Mouse (Mus musculus) hindbrain, embryonic 13.5 days (tissue): ENCODE results near the gene Dock2. TPM values are rescaled to one million over a fixed set of nuclear protein-coding genes. Genes with fewer than 3 reads are reported as not detected.
A peak's percentile ranks its signal among the peaks of the same experiment; 100 is the strongest.

Experiments used
- ATAC-seq: fragments of 200-750 bp; cut with Nextera tagmentation; 2 replicates; pipeline ENCODE4 v1.8.0; 2017; ENCODE audit warnings: moderate TSS enrichment; ENCODE audit not compliant: low FRiP score
- H3K27ac ChIP-seq: fragments of 300-500 bp; sonication (generic); 2 replicates; pipeline ENCODE4 v1.5.1; 2015; ENCODE audit warnings: inconsistent platforms, mild to moderate bottlenecking, moderate library complexity
- H3K27me3 ChIP-seq: fragments of 300-500 bp; sonication (generic); 2 replicates; pipeline ENCODE4 v1.6.1; 2015; ENCODE audit warnings: mild to moderate bottlenecking, inconsistent platforms
- H3K36me3 ChIP-seq: fragments of 300-500 bp; sonication (generic); 2 replicates; pipeline ENCODE4 v1.6.1; 2015; ENCODE audit warnings: mild to moderate bottlenecking, inconsistent platforms
- H3K4me1 ChIP-seq: fragments of 300-500 bp; sonication (generic); replicated peaks from 2 replicates; pipeline ENCODE4 v1.6.1; 2015; ENCODE audit warnings: inconsistent platforms
- H3K4me2 ChIP-seq: fragments of 300-500 bp; sonication (generic); 2 replicates; pipeline ENCODE4 v1.6.1; 2015; ENCODE audit warnings: inconsistent platforms, mild to moderate bottlenecking, moderate library complexity
- H3K4me3 ChIP-seq: fragments of 300-500 bp; sonication (generic); 2 replicates; pipeline ENCODE4 v1.5.1; 2015; ENCODE audit warnings: mild to moderate bottlenecking, inconsistent platforms
- H3K9ac ChIP-seq: fragments of 300-500 bp; sonication (generic); 2 replicates; pipeline ENCODE4 v1.6.1; 2015; ENCODE audit warnings: mild to moderate bottlenecking, inconsistent platforms
- H3K9me3 ChIP-seq: fragments of 300-500 bp; sonication (generic); 2 replicates; pipeline ENCODE4 v1.6.1; 2016; ENCODE audit warnings: inconsistent platforms
- WGBS: fragments of 180-500 bp; shearing (Covaris S2); methylation state at CpG from one replicate; pipeline ENCODE4 v1.1.7; 2015; 5-methylcytosine and 5-hydroxymethylcytosine counted together
- polyA plus RNA-seq: library from polyadenylated mRNA; unstranded; fragments of >200 nt; fragmentation: Nextera tagmentation; extraction: Ambion mirVana; gene quantifications from 2 replicates; pipeline ENCODE4 v1.2.1, GENCODE M21; 2015

Gene Dock2
- polyA plus RNA-seq, 1 experiment from 2014 or later: 0.93 TPM

GRCm38 (mm10) chr11:34762570-34763127 lies 21.0 kb downstream of the Dock2 start:
- Histone ChIP-seq H3K27ac (no peak overlapping the region), H3K4me2 (no peak overlapping the region), H3K4me1 (no peaks in the 10 kb centered on the region), H3K9me3 (no peaks in the 10 kb centered on the region), H3K27me3 (no peaks in the 10 kb centered on the region), H3K9ac (no peak overlapping the region), H3K36me3 (no peaks in the 10 kb centered on the region), H3K4me3 (no peak overlapping the region)
- ATAC-seq: no peak
- WGBS: 85% methylated on average over 5 of the region's 5 CpGs

GRCm38 (mm10) chr11:34762125-34762524 lies 21.6 kb downstream of the Dock2 start:
- H3K36me3 ChIP-seq: no peaks in the 10 kb centered on the region
- no peak for ATAC-seq
- H3K4me2 ChIP-seq: no peak overlapping the region
- no peaks in the 10 kb centered on the region for H3K9me3 ChIP-seq
- 89% methylated on average over 6 of the region's 6 CpGs for WGBS
- no peaks in the 10 kb centered on the region for H3K27me3 ChIP-seq
- H3K9ac ChIP-seq: no peak overlapping the region
- no peaks in the 10 kb centered on the region for H3K4me1 ChIP-seq
- no peak overlapping the region for H3K4me3 ChIP-seq
- no peak overlapping the region for H3K27ac ChIP-seq

DNA sequence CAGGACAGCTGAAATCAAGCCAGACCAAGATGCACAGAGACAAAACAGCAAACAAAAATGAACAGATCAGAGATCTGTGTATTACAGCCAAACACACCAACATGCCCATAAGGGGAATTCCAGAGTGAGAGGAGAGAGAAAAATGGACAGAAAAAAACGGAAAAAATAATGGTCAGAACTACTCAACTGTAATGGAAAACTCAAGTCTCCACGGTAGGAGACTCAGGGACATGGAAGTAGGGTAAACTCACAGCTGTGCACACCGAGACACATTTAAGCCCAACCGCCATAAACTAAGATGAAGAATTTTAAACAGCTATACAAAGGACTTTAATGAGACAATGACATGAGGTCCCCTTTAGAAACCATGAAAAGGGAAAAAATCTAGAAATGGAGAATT lies 24.1 kb downstream of the Dock2 start:
- 85% methylated on average over 4 of the region's 4 CpGs for WGBS
- Histone ChIP-seq H3K9ac (no peak overlapping the region), H3K36me3 (no peaks in the 10 kb centered on the region), H3K27ac (no peak overlapping the region), H3K4me1 (no peaks in the 10 kb centered on the region), H3K27me3 (no peaks in the 10 kb centered on the region), H3K9me3 (no peaks in the 10 kb centered on the region), H3K4me2 (no peak overlapping the region), H3K4me3 (no peak overlapping the region)
- no peak for ATAC-seq

GRCm38 (mm10) chr11:34741081-34741480 lies 42.6 kb downstream of the Dock2 start:
- 83% methylated on average over 1 of the region's 1 CpGs for whole genome bisulfite sequencing
- no peaks in the 10 kb centered on the region for H3K27me3 ChIP-seq

GRCm38 (mm10) chr11:34739816-34740215 lies 43.9 kb downstream of the Dock2 start:
- H3K27me3 ChIP-seq: no peaks in the 10 kb centered on the region
- WGBS: 85% methylated on average over 3 of the region's 3 CpGs
- no peak overlapping the region for H3K4me3 ChIP-seq
- H3K27ac ChIP-seq: no peak overlapping the region
- no peaks in the 10 kb centered on the region for H3K9me3 ChIP-seq
- H3K4me2 ChIP-seq: no peak overlapping the region
- ATAC-seq: no peak
- H3K9ac ChIP-seq: no peak overlapping the region
- H3K4me1 ChIP-seq: 0 out of 2 replicates have a peak, but pooled peaks cover 4% of the 10 kb centered on the region
- H3K36me3 ChIP-seq: no peaks in the 10 kb centered on the region

More at GRCm38 (mm10) chr11:34741081-34741480, 42.6 kb downstream of the Dock2 start:
- no peak overlapping the region for H3K27ac ChIP-seq
- ATAC-seq: no peak
- H3K36me3 ChIP-seq: no peaks in the 10 kb centered on the region
- H3K9ac ChIP-seq: no peak overlapping the region
- no peaks in the 10 kb centered on the region for H3K9me3 ChIP-seq
- H3K4me1 ChIP-seq: 0 out of 2 replicates have a peak, but pooled peaks cover 4% of the 10 kb centered on the region
- no peak overlapping the region for H3K4me3 ChIP-seq
- H3K4me2 ChIP-seq: no peak overlapping the region

DNA sequence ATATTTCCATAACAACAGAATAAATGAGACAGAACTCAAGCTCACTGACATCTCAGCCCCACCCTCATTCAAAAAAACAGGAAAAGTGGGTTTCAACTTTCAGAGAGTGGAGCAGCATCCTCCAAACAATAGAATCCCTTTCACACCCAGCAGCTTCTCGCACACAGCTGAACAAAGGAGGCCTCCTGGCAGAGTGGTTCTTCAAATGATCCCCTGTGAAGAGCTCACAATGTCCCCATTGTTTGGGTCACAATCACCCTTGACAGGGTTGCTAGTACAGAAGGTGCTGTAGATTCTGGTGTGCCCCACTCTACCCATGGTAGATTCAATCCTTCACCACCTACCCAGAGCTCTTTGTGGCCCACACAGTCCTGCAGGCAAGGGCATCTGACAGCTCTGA lies 44.7 kb downstream of the Dock2 start:
- Histone ChIP-seq H3K36me3 (no peaks in the 10 kb centered on the region), H3K9me3 (no peaks in the 10 kb centered on the region), H3K27me3 (no peaks in the 10 kb centered on the region), H3K4me1 (peaks cover 9% of the 10 kb centered on the region; the same call in 1 of the 2 replicates), H3K4me2 (no peak overlapping the region), H3K27ac (no peak overlapping the region), H3K9ac (no peak overlapping the region), H3K4me3 (no peak overlapping the region)
- WGBS: 12% methylated on average over 1 of the region's 1 CpGs
- peak; percentile 39; the same call in 1 of the 2 replicates for ATAC-seq

- WGBS: 95% methylated on average over 4 of the region's 4 CpGs
- no peaks in the 10 kb centered on the region for H3K36me3 ChIP-seq
- no peak overlapping the region for H3K4me3 ChIP-seq
- no peak overlapping the region for H3K9ac ChIP-seq
- no peak for ATAC-seq
- no peaks in the 10 kb centered on the region for H3K27me3 ChIP-seq
- H3K9me3 ChIP-seq: no peaks in the 10 kb centered on the region
- H3K27ac ChIP-seq: no peak overlapping the region
- peaks cover 13% of the 10 kb centered on the region for H3K4me1 ChIP-seq
- H3K4me2 ChIP-seq: no peak overlapping the region
These were observed 46.5 kb downstream of the Dock2 start for GRCm38 (mm10) chr11:34737193-34737592.

DNA sequence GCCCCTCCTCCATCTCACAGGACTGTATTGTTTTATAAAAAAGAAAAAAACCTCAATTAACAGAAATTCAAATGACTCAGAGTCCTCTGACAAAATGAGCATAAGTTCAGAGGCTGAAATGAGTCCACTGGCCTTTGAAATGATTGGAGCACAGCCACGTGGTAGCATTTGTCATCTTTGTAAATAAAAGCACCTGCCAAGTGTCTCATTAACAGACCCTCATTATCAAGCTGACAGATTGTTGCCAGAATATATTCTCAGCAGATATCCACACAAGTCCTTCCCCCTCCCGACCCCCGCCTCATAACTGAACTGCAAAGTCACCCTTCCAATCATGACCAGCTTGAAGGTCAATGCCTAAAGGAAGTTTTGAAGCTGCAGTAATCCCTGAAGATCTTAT lies 49.7 kb downstream of the Dock2 start:
- H3K27ac ChIP-seq: no peak overlapping the region
- no peaks in the 10 kb centered on the region for H3K9me3 ChIP-seq
- no peaks in the 10 kb centered on the region for H3K27me3 ChIP-seq
- 54% methylated on average over 3 of the region's 3 CpGs for WGBS
- no peak overlapping the region for H3K4me2 ChIP-seq
- no peak overlapping the region for H3K4me3 ChIP-seq
- ATAC-seq: no peak
- H3K9ac ChIP-seq: no peak overlapping the region
- H3K36me3 ChIP-seq: no peaks in the 10 kb centered on the region
- peaks cover 15% of the 10 kb centered on the region for H3K4me1 ChIP-seq

DNA sequence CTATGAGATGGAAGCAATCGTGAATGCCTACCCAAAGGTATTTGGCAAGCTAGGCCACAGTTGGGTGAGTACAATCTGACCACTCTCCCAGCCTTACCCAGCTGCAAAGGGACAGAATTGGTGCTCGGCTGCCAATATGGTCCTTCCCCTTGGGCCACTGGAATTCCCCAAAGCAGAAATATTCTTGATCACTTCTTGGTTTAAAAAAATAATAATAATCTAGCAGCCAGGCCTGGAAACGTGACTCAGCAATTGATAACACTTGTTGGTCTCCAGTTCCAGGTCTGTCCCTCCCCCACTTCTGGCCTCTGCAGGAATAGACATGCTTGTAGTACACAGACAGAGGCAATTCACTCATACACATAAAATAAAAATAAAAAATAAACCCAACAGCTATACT lies 56.2 kb downstream of the Dock2 start:
- Histone ChIP-seq H3K27ac (no peak overlapping the region), H3K4me2 (no peak overlapping the region), H3K36me3 (no peaks in the 10 kb centered on the region), H3K27me3 (no peaks in the 10 kb centered on the region), H3K4me3 (no peak overlapping the region), H3K9me3 (no peaks in the 10 kb centered on the region), H3K4me1 (0 out of 2 replicates have a peak, but pooled peaks cover 3% of the 10 kb centered on the region), H3K9ac (no peak overlapping the region)
- 87% methylated on average over 3 of the region's 3 CpGs for WGBS
- ATAC-seq: no peak

- Histone ChIP-seq H3K9me3 (no peaks in the 10 kb centered on the region), H3K4me2 (no peak overlapping the region), H3K4me1 (0 out of 2 replicates have a peak, but pooled peaks cover 3% of the 10 kb centered on the region), H3K27me3 (no peaks in the 10 kb centered on the region), H3K27ac (no peak overlapping the region), H3K4me3 (no peak overlapping the region), H3K36me3 (no peaks in the 10 kb centered on the region), H3K9ac (no peak overlapping the region)
- ATAC-seq: no peak
- WGBS: 91% methylated on average over 9 of the region's 9 CpGs
These were observed 56.9 kb downstream of the Dock2 start for GRCm38 (mm10) chr11:34726699-34727347.

DNA sequence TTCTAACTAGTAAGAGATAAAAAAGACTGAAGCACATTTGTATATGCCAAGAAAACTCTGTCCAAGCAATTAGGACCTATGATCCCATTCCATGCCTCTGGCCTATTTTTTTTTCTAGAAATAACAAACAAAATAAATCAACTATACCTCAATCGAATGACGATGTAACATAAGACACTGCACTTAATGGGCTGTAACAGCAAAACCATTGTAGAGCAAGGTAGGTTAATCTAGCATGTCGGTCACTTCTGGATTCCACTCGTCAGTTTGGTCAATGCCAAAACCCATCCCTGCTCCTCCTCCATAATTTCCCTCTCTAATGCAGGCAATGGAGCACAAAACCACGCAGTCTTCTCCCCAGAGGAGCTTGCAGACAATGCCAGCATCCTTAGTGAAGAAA lies 70.3 kb downstream of the Dock2 start:
- H3K9me3 ChIP-seq: no peaks in the 10 kb centered on the region
- no peaks in the 10 kb centered on the region for H3K27me3 ChIP-seq
- no peak for ATAC-seq
- no peak overlapping the region for H3K4me2 ChIP-seq
- no peak overlapping the region for H3K4me3 ChIP-seq
- H3K36me3 ChIP-seq: no peaks in the 10 kb centered on the region
- no peak overlapping the region for H3K9ac ChIP-seq
- WGBS: 58% methylated on average over 5 of the region's 5 CpGs
- no peaks in the 10 kb centered on the region for H3K4me1 ChIP-seq
- H3K27ac ChIP-seq: no peak overlapping the region

- H3K4me3 ChIP-seq: no peak overlapping the region
- ATAC-seq: no peak
- no peak overlapping the region for H3K9ac ChIP-seq
- no peaks in the 10 kb centered on the region for H3K9me3 ChIP-seq
- no peaks in the 10 kb centered on the region for H3K36me3 ChIP-seq
- H3K27me3 ChIP-seq: no peaks in the 10 kb centered on the region
- H3K4me1 ChIP-seq: no peaks in the 10 kb centered on the region
- H3K4me2 ChIP-seq: no peak overlapping the region
- 80% methylated on average over 11 of the region's 11 CpGs for WGBS
- no peak overlapping the region for H3K27ac ChIP-seq
These were observed 75.4 kb downstream of the Dock2 start for GRCm38 (mm10) chr11:34708278-34708677.

DNA sequence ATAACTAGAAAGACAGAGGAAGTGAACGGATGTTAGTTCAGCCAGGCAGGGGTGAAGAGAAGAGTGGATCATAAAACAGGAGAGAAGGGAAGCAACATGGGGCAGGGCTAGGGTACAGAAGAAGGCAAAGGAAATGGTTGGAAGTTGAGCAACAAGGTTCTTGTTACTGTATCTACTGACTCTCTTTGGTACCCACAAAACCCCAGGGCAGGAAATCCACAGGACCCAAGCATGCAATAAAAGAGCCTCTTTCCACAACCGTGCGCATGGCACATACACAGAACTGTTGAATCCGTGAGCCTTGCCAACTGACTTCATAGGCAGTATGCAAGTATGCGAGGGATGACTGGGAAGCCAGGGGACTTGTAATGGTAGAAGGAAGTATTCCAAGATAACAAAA lies 76.3 kb downstream of the Dock2 start:
- H3K4me2 ChIP-seq: no peak overlapping the region
- H3K4me1 ChIP-seq: no peaks in the 10 kb centered on the region
- no peaks in the 10 kb centered on the region for H3K9me3 ChIP-seq
- 93% methylated on average over 5 of the region's 5 CpGs for WGBS
- no peaks in the 10 kb centered on the region for H3K27me3 ChIP-seq
- no peak overlapping the region for H3K9ac ChIP-seq
- H3K36me3 ChIP-seq: no peaks in the 10 kb centered on the region
- H3K4me3 ChIP-seq: no peak overlapping the region
- ATAC-seq: no peak
- no peak overlapping the region for H3K27ac ChIP-seq
